Mouse (Mus musculus) brain, embryonic 14.5 days (tissue): ENCODE measurements at regions not wholly inside any gene's neighbourhood (a gene's known extent, or its start where the extent isn't known, plus 50 kb on each side); places are given as distances from the start of the nearest gene placed in this dataset.

Experiments
- CTCF ChIP-seq: fragments of 200-500 bp; IDR thresholded peaks from 2 replicates; pipeline ENCODE4 v1.5.1; 2012; ENCODE audit warnings: inconsistent platforms, mild to moderate bottlenecking, moderate library complexity, borderline replicate concordance; ENCODE audit not compliant: insufficient read depth, insufficient read length; ENCODE audit errors: extremely low read depth
- POLR2A ChIP-seq: fragments of 200-500 bp; IDR thresholded peaks from 2 replicates; pipeline ENCODE4 v1.6.1; 2012; ENCODE audit warnings: mild to moderate bottlenecking, inconsistent platforms, borderline replicate concordance; ENCODE audit not compliant: poor library complexity, insufficient read depth, insufficient read length, severe bottlenecking; ENCODE audit errors: extremely low read depth

DNA sequence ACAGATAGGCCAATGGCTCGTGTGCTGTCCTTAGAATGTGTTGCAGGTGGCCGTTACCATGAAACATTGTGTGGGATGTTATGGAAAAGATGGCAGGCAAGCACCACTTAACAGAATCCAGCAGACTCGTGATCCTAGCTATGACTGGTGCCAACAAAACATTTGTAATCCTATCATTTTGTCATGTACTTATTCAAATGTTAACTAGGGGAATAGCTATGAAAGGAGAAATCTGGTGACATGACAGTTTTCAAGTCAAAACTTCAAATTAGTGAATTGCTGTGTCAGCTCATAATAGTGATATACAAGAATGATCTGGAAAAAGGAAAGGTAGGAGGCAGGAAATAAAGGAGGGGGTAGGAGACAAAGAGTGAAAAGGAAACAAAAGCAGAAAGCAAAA, 213.7 kb downstream of the Lurap1l start:
- TF ChIP-seq POLR2A (no peak), CTCF (no peak)
